Mouse (Mus musculus) c-Kit-positive CD71-negative TER-119-negative erythroid progenitor cells, embryonic 14.5 days (primary cell): Measurements from ENCODE around the gene 1810062G17Rik.
A peak's percentile ranks its signal among the peaks of the same experiment; 100 is the strongest.

Source experiments
- DNase-seq: peaks from one replicate; pipeline ENCODE4 v3.0.0-alpha.2; 2013; ENCODE audit warnings: low read depth

1810062G17Rik gene

DNA sequence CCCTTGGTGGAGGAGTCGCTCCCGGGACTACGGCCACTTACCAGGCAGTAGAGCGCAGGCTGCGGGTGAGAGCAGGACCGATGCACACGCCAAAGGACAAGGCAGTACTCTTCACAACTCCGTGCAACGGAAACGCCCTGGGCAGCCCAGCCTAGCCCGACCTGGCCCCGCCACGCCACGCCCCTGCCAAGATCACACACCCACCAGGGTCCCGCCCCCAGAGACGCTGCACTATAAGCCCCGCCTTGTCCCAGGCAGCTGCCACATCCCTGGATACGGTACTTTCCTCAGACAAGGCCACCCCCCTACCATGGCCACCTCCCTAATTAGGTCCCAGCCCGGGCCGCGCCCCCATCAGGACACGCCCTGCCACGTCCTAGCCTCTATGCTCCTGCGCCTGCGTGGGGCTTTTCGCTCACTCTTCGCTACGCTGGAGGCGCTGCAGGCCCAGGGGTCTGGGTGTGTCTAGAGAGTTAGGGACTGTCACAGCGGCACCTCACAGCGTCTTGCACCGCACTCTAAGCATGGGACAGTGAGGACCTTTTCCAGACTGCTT is at the start of gene 1810062G17Rik, which contains the start of gene Anxa5:
1810062G17Rik (plus strand) TSS at position 406 of the 556 bp plus-strand sequence.
Anxa5 (minus strand) TSS at position 363 of the 556 bp plus-strand sequence.
- DNase-seq, result peak; percentile 93

- no peak for DNase-seq
These were observed 48.4 kb upstream of the 1810062G17Rik start for GRCm38 (mm10) chr3:36427386-36427785.

DNA sequence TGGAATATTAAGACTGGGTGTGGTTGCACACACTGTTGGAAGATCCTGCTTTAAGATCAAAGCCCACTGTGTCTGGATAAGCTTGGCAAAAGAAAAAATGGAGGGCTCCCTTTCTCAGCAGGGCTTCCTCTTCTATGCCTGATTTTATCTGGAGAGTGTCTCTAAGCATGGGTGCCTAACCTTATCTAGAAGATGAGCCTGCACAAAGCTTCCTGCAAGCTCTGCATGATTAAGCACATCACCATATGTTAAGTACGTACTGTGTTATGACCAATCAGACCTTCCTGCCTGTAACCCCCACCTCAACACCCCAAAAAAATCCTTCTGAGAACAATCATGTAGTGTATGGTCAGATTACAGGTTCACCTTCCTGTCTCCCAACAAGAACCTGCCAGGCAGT is 45.4 kb upstream of the 1810062G17Rik start:
- no peak for DNase-seq

- no peak for DNase-seq
These were observed 35.5 kb upstream of the 1810062G17Rik start for GRCm38 (mm10) chr3:36440280-36440679.

DNA sequence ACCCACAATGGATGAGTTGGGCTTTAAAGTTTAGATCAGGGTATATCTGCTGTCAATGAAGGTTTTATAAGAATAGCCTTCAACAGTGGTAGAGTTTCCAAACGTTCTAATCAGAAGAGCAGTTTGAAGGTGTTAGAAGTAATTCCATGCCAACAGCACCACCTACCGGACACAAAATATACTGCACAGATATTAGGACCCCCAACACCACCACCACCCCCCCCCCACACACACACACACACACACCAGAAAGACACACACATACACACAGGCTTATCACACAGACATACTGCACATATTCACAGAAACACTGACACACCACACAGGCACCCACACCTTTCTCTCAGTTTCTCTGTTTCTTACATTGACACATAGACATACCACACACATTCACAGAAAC is 33.3 kb upstream of the 1810062G17Rik start:
- DNase-seq, result peak; percentile 56

GRCm38 (mm10) chr3:36446041-36446440 is 29.7 kb upstream of the 1810062G17Rik start:
- no peak for DNase-seq

GRCm38 (mm10) chr3:36446506-36446905 is 29.2 kb upstream of the 1810062G17Rik start:
- no peak for DNase-seq

DNA sequence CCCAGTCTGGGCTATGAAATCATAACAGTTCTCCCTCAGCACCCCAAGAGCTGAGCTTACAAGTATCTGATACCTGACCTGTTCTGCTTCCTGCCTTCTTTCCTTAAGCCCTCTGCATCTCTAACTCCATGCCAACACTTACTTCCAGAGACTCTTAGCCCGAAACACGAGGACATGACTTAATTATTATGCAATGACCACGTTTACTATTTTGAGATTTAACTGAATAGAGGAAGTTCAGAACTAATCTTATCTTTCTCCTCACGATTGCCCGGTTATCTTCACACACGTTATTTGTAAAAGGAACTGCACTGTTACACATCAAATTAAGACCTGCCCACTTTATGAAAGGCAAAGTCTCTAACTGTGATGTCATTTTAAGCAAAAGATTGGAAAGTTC is 28.8 kb upstream of the 1810062G17Rik start:
- DNase-seq, result no peak

- peak; percentile 62 for DNase-seq
These were observed 26.2 kb upstream of the 1810062G17Rik start for GRCm38 (mm10) chr3:36449292-36450165.

- DNase-seq, result no peak
These were observed 23.2 kb upstream of the 1810062G17Rik start for GRCm38 (mm10) chr3:36452502-36452901.

DNA sequence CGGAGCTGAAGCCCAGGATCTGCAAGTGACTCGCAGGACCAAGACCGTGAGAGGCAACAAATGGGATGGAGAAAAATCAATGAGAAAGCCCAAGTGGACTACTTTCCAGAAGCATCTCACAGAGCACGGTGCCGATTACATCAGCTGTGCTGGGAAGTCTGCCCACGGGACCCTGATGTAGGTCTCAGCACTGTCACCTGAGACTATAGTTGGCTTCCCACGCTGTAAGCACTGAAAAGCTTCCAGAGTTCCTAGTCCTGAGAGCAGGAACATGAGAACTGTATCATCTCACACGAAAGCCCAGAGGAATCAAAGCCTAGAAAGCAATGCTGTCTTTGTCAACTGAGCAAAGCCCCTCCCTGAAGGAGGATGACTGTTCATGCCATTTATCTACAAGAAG is 20.6 kb upstream of the 1810062G17Rik start:
- no peak for DNase-seq

DNA sequence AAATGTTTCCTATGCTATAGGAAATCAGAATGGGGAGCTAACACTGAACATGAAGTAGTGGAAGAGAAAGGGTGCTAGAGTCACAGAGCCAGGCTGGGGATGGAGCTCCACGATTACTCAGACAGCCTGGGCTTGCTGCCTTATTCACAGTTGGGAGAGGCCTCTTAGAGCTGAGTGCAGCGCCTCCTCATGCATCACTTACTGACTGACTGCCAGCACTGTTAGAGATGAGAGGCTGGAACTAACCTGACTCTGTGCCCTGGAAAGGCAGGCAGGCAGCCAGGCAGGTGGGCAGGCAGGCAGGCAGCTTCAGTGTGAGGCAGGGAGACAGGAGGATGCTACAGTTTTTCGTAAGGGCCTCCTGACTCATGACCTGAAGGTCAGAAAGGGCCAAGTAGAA is 20.2 kb upstream of the 1810062G17Rik start:
- DNase-seq, result no peak

GRCm38 (mm10) chr3:36460717-36461116 is 15.0 kb upstream of the 1810062G17Rik start:
- no peak for DNase-seq

DNA sequence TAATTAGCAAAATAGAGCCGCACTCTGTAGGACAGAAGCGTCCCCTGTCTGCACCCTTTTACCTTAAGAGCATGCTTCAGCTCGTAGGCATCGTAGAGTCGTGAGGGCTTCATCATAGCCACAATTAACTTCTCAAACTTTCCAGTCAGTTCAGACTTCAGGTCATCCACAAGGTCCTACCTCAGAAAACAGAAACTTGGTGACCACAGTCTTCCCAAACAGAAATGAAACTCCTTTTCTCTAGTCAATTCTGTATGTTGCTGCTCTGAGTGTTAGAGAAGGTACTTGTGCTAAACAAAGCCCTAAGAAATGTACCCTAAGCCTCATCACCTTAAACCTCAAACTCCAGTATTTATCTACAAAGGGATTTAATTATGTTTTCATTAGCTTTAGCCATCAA is 13.9 kb upstream of the 1810062G17Rik start:
- no peak for DNase-seq

DNA sequence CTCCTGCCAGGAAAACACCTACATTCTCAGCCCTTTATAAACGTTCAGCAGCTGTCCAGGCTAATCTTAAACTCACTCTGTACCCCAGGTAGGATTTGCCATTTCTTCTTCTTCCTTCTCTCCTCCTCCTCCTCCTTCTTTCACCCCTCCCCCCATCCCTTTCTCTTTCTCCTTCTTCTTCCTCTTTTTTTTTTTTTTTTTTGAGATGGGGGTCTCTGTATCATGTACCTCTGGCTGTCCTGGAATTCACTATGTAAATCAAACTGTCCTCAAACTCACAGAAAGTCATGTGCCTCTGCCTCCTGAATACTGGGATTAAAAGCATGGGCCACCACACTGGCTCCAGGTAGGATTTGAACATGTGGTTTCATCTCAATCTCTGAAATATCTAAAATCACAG is 13.4 kb upstream of the 1810062G17Rik start:
- no peak for DNase-seq

DNA sequence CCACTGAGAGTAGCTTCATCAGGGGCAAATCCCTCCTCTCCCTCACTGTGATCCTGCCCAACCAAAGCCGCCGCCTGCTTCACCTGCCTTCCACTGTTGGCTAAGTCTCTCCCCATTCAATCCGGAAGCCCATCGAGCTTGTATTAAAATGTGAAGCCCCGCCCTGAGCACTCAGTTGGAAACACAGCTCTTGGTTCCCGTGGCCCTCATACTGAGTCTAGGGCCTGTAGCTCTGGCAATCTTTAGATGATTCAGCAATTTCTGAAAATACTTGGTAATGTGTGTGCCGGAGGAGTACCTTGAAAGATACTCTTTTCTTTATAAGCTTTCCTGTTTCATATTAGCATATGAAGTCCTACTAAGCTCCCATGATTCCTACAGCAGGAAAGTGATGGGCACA is 10.2 kb upstream of the 1810062G17Rik start:
- no peak for DNase-seq

DNA sequence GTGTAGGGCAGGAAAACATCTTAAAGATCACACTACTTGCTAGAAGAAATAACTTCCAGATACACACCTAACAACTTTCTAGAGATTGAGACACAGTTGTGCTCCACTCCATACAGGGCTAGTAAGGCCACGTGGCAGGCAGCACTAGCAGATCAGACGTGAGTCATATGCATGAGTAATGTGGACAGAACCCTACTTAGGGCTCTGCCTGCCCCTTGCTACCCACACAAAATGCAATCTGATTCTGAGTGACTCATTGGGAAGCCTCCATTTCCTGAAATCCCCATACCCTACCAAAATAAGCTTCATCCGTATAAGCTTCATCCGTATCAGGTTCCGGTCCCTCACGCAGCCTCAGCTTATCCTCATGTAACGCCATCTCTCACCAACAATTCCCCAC is 8.1 kb upstream of the 1810062G17Rik start:
- no peak for DNase-seq

DNA sequence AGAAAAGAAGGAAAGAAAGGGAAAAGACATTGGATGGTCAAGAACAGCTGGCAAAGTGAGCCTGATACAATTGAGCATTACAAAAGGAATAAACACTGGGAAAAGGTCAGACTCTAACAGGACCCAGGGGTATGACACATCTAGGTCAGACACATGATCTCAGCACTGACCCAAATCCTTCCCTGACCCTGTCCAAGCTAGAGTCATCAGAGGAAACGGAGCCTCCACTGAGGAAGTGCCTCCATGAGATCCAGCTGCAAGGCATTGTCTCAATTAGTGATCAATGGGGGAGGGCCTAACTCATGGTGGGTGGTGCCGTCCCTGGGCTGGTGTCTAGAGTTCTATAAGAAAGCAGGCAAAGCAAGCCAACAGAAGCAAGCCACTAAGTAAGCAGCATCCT is 6.9 kb upstream of the 1810062G17Rik start:
- DNase-seq, result no peak

DNA sequence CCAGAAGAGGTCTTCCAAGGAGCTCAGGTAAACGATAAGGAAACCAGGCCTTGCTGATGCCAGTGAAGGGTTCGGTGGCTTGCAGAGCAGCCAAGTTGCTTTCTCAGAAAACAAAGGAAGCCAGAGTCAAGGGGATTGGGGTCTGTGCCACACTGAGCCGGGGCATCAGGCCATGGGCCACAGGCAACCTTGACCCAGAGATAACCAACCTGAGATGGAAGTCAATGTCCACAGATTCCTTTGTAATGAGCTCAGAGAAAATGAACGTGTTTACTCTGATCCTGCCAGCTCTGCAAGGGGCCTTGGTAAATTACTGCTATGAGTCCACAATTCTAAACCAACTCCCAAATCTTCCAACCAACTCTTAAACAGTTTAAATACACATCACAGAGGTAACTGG is 3.9 kb upstream of the 1810062G17Rik start:
- no peak for DNase-seq

- DNase-seq, result no peak
These were observed 2.5 kb upstream of the 1810062G17Rik start for GRCm38 (mm10) chr3:36473222-36473621.

DNA sequence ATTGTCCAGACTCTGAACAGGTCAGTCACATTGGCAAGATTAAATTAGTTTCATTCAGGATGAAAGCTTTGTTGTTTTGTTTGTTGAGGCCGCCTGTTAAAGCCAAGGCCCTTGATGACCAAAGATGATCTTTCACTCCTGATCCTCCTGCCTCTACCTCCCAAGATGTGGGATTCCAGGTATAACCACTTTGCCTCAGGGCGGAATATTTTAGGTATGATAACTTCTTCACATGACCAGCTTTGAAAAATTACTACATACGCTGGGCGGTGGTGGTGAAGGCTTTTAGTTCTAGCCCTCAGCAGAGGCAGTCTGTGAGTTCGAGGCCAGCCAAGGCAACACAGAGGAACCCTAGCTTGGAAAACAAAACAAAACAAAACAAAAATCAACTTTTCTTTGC is 1.3 kb upstream of the 1810062G17Rik start:
- no peak for DNase-seq

DNA sequence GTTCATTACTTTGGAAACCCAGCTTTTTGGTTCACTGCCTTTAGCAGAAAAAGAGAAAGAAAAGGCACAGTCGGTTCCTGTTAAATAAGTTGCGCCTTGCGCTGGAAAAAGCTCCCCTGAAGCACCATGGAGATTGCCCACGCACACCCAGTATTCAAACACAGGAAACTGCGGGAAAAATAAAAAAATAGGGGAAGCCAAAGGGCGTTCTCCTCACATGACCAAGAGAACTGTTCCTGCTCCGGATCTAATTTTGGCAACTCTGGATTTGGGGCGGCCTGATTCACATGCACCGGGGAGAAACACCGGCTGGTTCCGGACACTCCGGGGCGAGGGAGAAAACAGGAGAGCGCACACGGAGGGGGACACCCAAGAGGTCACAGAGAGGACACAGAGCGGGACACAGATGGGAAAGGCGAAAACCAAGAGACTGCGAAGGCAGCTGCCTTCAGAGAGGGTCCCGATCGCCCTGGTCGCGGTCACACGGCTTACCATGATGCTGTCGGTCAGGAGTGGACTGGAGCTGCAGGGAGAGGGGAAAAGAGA is 726 bp upstream of the 1810062G17Rik start:
- DNase-seq, result no peak
